Mouse (Mus musculus): Measurements from ENCODE around the gene Mrpl10.

The Mrpl10 gene

GRCm38 (mm10) chr11:97069770-97070169 is 28.4 kb downstream of the Mrpl10 start:
- no peak for DNase-seq (ENCODE audit: low spot score)

GRCm38 (mm10) chr11:97071129-97071528 is 29.8 kb downstream of the Mrpl10 start:
- DNase-seq (ENCODE audit: low spot score), result no peak

- DNase-seq (ENCODE audit: low spot score), result peak; percentile 35
These were observed 31.2 kb downstream of the Mrpl10 start for GRCm38 (mm10) chr11:97072533-97072932.

- DNase-seq (ENCODE audit: low spot score), result no peak
These were observed 32.9 kb downstream of the Mrpl10 start for GRCm38 (mm10) chr11:97074235-97074634.

- peak; percentile 52 for DNase-seq (ENCODE audit: low spot score)
These were observed 37.4 kb downstream of the Mrpl10 start for GRCm38 (mm10) chr11:97078751-97079150.

GRCm38 (mm10) chr11:97080291-97080690 is 38.9 kb downstream of the Mrpl10 start:
- DNase-seq (ENCODE audit: low spot score), result no peak

GRCm38 (mm10) chr11:97082977-97083376 is 41.6 kb downstream of the Mrpl10 start:
- no peak for DNase-seq (ENCODE audit: low spot score)

- DNase-seq (ENCODE audit: low spot score), result no peak
These were observed 42.2 kb downstream of the Mrpl10 start for GRCm38 (mm10) chr11:97083401-97084140.

GRCm38 (mm10) chr11:97084821-97085505 is 43.6 kb downstream of the Mrpl10 start:
- DNase-seq (ENCODE audit: low spot score), result no peak

- no peak for DNase-seq (ENCODE audit: low spot score)
These were observed 45.0 kb downstream of the Mrpl10 start for GRCm38 (mm10) chr11:97086365-97086764.

GRCm38 (mm10) chr11:97094600-97094999 is 53.2 kb downstream of the Mrpl10 start:
- no peak for DNase-seq (ENCODE audit: low spot score)

GRCm38 (mm10) chr11:97098791-97099190 is 57.4 kb downstream of the Mrpl10 start:
- DNase-seq (ENCODE audit: low spot score), result no peak
